Mouse (Mus musculus) liver, embryonic 14.5 days (tissue): ENCODE measurements around the gene Rer1.

ENCODE experiments used
- CTCF ChIP-seq: IDR thresholded peaks from 2 replicates; pipeline ENCODE4 v1.5.1; 2016; ENCODE audit warnings: antibody characterized with exemption, low read depth, control low read depth
- EP300 ChIP-seq: IDR thresholded peaks from 2 replicates; pipeline ENCODE4 v1.6.1; 2016; ENCODE audit warnings: antibody characterized with exemption, low read depth

DNA sequence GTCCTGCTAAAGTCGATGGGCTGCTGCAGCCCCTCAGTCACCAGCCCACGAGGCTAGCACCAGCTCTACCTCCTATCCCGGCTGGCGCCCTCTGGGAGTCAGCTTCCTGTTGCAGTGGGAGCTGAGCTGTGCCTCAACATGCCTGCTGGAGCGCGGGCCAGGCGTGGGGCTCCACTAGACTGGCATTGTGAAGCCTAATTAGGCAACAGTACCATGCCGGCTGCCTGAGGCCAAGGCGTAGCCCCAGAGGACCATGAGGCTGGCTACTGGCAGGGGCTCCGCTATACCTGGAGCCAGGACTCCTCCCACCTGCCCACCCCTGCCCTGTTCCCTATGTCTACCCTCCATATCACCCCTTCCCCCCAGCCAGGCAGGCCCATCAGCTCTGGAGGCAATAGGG lies 29.5 kb downstream of the Rer1 start, which contains the start of gene Plch2:
- TF ChIP-seq CTCF (no peak), EP300 (no peak)
